Mouse (Mus musculus) liver, embryonic 15.5 days (tissue): ENCODE results near the gene Gadd45g. TPM values are rescaled to one million over a fixed set of nuclear protein-coding genes. Genes with fewer than 3 reads are reported as not detected.

Experiments used
- ATAC-seq: fragments of 200-750 bp; cut with Nextera tagmentation; 2 replicates; pipeline ENCODE4 v1.8.0; 2017; ENCODE audit warnings: moderate number of reproducible peaks, mild to moderate bottlenecking, moderate library complexity; ENCODE audit not compliant: insufficient read depth
- H3K27ac ChIP-seq: fragments of 300-500 bp; sonication (generic); replicated peaks from 2 replicates; pipeline ENCODE4 v1.5.1; 2015; ENCODE audit warnings: mild to moderate bottlenecking, inconsistent platforms
- H3K27me3 ChIP-seq: fragments of 300-500 bp; sonication (generic); 2 replicates; pipeline ENCODE4 v1.6.1; 2015; ENCODE audit warnings: mild to moderate bottlenecking, inconsistent platforms
- H3K36me3 ChIP-seq: fragments of 300-500 bp; sonication (generic); replicated peaks from 2 replicates; pipeline ENCODE4 v1.6.1; 2015; ENCODE audit warnings: moderate library complexity, mild to moderate bottlenecking, inconsistent platforms
- H3K4me1 ChIP-seq: fragments of 300-500 bp; sonication (generic); replicated peaks from 2 replicates; pipeline ENCODE4 v1.6.1; 2015; ENCODE audit warnings: inconsistent platforms
- H3K4me2 ChIP-seq: fragments of 300-500 bp; sonication (generic); 2 replicates; pipeline ENCODE4 v1.6.1; 2015; ENCODE audit warnings: moderate library complexity, mild to moderate bottlenecking, inconsistent platforms
- H3K4me3 ChIP-seq: fragments of 300-500 bp; sonication (generic); replicated peaks from 2 replicates; pipeline ENCODE4 v1.5.1; 2015; ENCODE audit warnings: mild to moderate bottlenecking, inconsistent platforms
- H3K9ac ChIP-seq: fragments of 300-500 bp; sonication (generic); 2 replicates; pipeline ENCODE4 v1.6.1; 2015; ENCODE audit warnings: moderate library complexity, mild to moderate bottlenecking, inconsistent platforms
- H3K9me3 ChIP-seq: fragments of 300-500 bp; sonication (generic); replicated peaks from 2 replicates; pipeline ENCODE4 v1.6.1; 2016; ENCODE audit warnings: inconsistent platforms
- WGBS: fragments of 180-500 bp; shearing (Covaris S2); methylation state at CpG from one replicate; pipeline ENCODE4 v1.1.7; 2015; ENCODE audit warnings: mixed read lengths; ENCODE audit not compliant: insufficient replicate concordance; 5-methylcytosine and 5-hydroxymethylcytosine counted together
- polyA plus RNA-seq: library from polyadenylated mRNA; unstranded; fragments of >200 nt; fragmentation: Nextera tagmentation; extraction: Ambion mirVana; gene quantifications from 2 replicates; pipeline ENCODE4 v1.2.1, GENCODE M21; 2015

Gadd45g gene
- polyA plus RNA-seq, 1 experiment from 2014 or later = 14.0 TPM

DNA sequence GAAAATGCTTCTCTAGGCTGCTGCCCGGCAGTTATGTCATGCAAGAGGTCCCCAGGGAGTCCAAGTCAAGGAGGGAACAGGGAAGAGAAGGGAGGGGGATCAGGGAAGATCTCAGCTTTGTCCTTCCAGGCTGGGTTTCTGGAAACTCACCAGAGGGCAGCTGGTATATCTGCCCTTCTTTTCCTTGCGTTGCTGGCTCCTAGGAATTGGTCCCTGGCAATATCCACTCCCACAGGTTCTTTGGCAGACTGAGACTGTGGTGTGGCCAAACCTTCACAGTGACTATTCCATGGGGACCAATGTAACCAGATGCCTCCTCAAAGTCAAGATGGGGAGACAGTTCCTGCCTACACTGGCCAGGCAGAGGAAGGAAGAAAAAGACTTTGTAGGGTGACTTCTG lies 41.9 kb downstream of the Gadd45g start:
- Histone ChIP-seq H3K27ac (no peak overlapping the region), H3K4me3 (no peak overlapping the region), H3K9me3 (no peaks in the 10 kb centered on the region), H3K9ac (no peak overlapping the region), H3K36me3 (no peaks in the 10 kb centered on the region), H3K4me2 (no peak overlapping the region), H3K27me3 (no peaks in the 10 kb centered on the region; the same call in 1 of the 2 replicates), H3K4me1 (peaks cover 24% of the 10 kb centered on the region)
- WGBS = 44% methylated on average over 2 of the region's 2 CpGs
- no peak for ATAC-seq

DNA sequence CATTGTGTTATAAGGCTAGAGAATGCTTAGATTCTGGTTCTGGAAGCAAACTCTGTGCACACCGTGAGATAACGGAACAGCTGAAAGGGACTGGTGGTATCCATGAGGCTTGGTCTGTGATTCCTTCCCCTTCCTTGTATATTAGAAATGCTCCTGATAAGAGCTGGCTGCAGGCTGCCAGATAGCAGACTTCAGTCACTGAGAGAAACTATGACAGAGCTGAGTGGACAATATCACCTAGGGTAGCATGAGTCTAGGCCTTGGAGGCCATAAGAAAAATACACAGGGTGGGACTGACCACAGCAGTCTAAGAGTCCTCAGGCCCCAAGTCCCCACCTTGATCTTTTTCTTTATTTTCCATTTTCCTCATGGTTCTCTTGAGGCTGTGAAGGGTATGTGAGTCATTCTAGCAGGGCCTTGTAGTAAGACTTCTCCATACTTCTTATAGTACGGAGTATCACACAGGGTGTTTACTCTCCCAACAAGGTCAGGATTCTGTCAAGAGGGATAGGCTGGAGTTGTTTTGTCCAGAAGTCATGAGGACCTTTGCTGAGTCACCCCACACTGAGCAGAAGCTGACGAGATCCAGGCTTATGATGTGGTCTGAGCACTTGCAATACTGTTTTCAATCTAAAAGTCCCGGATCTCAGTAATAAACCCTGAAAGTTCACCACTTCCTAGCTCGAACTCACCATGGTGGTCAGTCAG lies 45.5 kb downstream of the Gadd45g start:
- no peak overlapping the region for H3K27ac ChIP-seq
- peaks cover under 1% of the 10 kb centered on the region for H3K4me1 ChIP-seq
- no peaks in the 10 kb centered on the region; the same call in 1 of the 2 replicates for H3K27me3 ChIP-seq
- H3K9me3 ChIP-seq = no peaks in the 10 kb centered on the region
- H3K4me2 ChIP-seq = no peak overlapping the region
- no peak for ATAC-seq
- H3K9ac ChIP-seq = no peak overlapping the region
- H3K36me3 ChIP-seq = no peaks in the 10 kb centered on the region
- 47% methylated on average over 6 of the region's 6 CpGs for WGBS
- no peak overlapping the region for H3K4me3 ChIP-seq

GRCm38 (mm10) chr13:51897579-51897978 lies 51.1 kb downstream of the Gadd45g start:
- Histone ChIP-seq H3K27ac (no peak overlapping the region), H3K4me2 (no peak overlapping the region), H3K4me1 (peaks cover 10% of the 10 kb centered on the region), H3K36me3 (no peaks in the 10 kb centered on the region), H3K9ac (no peak overlapping the region), H3K4me3 (no peak overlapping the region), H3K27me3 (no peaks in the 10 kb centered on the region), H3K9me3 (no peaks in the 10 kb centered on the region)
- peak; percentile 80 for ATAC-seq
- 55% methylated on average over 3 of the region's 3 CpGs for WGBS

Other genes with a start within 250 kb of the Gadd45g start
- gene Cks2, start 201.4 kb upstream of the Gadd45g start, polyA plus RNA-seq = 345 and 374 TPM in 2 replicates
- gene Secisbp2, start 195.0 kb upstream of the Gadd45g start, polyA plus RNA-seq = 13.0 and 14.8 TPM in 2 replicates
- 3.8 and 4.6 TPM in 2 replicates for gene Sema4d, start 52.9 kb upstream of the Gadd45g start, polyA plus RNA-seq